Mouse (Mus musculus) layer of hippocampus, postnatal 14 days (tissue): ENCODE data around the gene Sec61a1. TPM values are rescaled to one million over a fixed set of nuclear protein-coding genes. Genes with fewer than 3 reads are reported as not detected.

Source experiments
- DNase-seq, 2 experiments: peaks; one replicate each; pipeline ENCODE4 v3.0.0; 2021 to 2022; ENCODE audit warnings: low spot score in 2 of 2, mixed read lengths in 1 of 2
- long read RNA-seq, 2 experiments: library from polyadenylated mRNA; stranded (forward); transcript quantifications; one replicate each; pipeline ENCODE4 v2.0.0; 2021
- total RNA-seq, 2 experiments: library from RNA; stranded (reverse); gene quantifications; 2 replicates each; pipeline ENCODE4 v1.2.3; 2021

The Sec61a1 gene
- total RNA-seq = 100 to 1,000 TPM; 122 to 130 TPM
- long read RNA-seq, experiment 1, transcript Sec61a1-201 (12 exons, 3,172 nt) = major isoform, 35 of 46 reads
- long read RNA-seq, experiment 1, partial matches to known transcripts = 8 of 46 reads
- long read RNA-seq, experiment 1, other reads (novel, unspliced or antisense) = 2 of 46 reads
- long read RNA-seq, experiment 2, transcript Sec61a1-201 (12 exons, 3,172 nt) = major isoform, 46 of 73 reads
- long read RNA-seq, experiment 2, partial matches to known transcripts = 7 of 73 reads
- long read RNA-seq, experiment 2, other reads (novel, unspliced or antisense) = 17 of 73 reads

GRCm38 (mm10) chr6:88518404-88519263 lies at the start of gene Sec61a1:
Sec61a1 (minus strand) TSS chr6:88518905.
- DNase-seq = peak; percentile 89 to 96

DNA sequence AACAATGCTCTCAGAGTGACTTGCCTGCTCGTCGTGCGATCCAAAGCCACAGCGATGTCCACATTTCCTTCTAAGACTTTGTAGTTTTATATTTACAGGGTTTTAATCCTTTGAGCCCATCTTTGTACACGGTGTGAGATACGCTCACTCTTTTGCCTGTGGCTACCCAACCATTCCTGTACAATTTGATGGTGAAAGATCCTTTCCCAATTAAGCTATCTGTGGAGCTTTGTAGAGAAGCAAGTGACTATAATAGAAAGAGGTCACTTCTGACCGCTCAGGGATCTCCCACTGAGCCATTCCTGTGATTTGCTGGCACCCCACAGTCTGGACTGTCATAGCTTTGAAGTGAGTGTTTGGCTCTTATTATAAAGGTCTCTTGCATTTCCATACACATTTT lies 48.0 kb upstream of the Sec61a1 start:
- no peak for DNase-seq

- DNase-seq = peak in 1 of 2 experiments; percentile 36
These were observed 46.3 kb upstream of the Sec61a1 start for GRCm38 (mm10) chr6:88565033-88565432.

- no peak for DNase-seq
These were observed 41.5 kb upstream of the Sec61a1 start for GRCm38 (mm10) chr6:88560156-88560555.

- no peak for DNase-seq
These were observed 41.0 kb upstream of the Sec61a1 start for GRCm38 (mm10) chr6:88559688-88560087.

DNA sequence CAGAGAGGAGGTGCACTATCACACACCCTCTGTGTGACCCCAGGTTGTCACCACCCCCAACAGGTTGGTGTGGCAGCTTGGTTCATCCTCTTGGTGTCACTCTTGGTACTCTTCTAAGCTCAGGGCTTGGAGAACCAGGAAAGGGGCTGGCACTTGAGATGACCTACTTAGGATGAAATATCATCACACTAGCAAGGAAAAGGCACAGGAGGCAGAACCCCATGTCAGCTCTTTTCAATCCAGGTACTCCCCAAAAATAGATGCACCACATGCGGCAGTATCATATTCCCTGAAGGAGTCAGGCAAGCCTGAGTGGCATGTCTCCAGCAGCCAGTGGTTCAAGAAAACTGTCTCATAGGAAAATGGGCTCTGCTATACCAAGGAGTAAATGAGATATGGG lies 39.4 kb upstream of the Sec61a1 start:
- DNase-seq = no peak

DNA sequence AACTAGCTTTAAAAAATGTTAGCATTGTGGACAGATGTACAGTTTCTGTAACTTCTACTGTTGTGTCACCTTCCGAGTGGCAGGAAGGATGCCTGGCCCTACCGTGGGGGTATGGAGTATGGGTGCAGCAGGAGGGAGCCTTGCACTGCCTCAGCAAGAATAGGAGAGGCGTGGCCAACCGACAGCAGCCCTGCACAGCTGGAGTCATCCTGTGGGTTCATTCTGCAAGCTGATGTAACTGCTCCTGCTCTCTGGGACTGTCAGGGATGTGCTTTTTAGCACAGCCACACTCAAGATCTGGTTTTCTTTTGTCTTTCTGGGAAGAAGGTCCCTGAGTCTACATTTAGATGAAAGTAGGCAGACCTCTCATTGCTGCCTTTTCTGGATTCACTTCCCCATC lies 38.8 kb upstream of the Sec61a1 start:
- no peak for DNase-seq

DNA sequence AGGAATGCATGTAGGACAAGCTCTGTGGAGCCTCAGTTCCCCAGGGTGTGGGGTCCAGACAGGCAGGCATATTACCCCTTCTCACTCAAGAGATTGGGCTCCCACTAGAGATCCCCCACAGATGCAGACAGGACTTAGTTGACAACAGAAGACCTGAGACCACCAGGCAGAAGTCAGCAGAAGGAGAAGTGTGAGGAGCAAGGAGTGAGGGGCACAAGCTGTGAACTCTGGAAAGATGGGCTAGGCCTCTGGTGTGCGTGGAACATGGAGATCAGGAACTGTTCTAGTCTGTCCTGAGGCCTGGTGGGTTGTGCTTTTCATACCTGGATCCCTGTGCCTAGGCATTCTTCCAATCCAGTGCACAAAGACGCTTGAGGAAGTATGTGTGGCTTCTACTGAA lies 31.2 kb upstream of the Sec61a1 start:
- no peak for DNase-seq

DNA sequence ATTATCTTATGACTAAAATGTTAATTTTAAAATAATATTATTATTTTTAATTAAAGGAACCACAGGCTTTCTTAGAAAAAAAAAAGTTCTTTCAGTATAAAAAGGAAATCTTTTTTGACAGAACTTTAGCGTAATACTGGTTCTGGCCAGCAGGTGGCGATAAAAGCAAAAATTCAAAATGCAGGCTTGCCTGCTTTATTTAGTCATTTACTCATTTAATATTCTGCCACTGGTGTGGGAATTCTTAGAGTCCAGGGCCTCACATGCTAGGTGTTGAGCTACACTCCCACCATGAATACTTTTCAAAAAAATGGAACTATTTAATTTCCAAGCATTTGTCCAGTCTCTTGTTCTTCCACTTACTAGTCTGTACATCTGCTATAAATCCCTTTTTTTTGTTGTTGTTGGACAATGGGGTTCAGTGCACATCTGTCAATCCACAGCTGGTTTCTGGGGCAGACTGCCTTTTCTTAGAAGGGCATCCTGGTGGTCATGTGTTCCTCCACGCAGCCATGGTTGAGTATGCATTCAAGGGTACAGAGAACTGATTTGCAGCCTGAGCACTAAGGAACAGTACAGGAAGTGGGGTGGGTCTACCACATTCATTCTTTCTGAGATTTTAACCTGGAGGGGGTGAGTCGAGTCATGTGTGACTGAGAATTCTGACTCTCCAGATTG lies 30.6 kb upstream of the Sec61a1 start:
- DNase-seq = peak; percentile 67 to 68

GRCm38 (mm10) chr6:88548405-88549049 lies 29.8 kb upstream of the Sec61a1 start:
- DNase-seq = no peak

GRCm38 (mm10) chr6:88545397-88545790 lies 26.7 kb upstream of the Sec61a1 start:
- DNase-seq = no peak

DNA sequence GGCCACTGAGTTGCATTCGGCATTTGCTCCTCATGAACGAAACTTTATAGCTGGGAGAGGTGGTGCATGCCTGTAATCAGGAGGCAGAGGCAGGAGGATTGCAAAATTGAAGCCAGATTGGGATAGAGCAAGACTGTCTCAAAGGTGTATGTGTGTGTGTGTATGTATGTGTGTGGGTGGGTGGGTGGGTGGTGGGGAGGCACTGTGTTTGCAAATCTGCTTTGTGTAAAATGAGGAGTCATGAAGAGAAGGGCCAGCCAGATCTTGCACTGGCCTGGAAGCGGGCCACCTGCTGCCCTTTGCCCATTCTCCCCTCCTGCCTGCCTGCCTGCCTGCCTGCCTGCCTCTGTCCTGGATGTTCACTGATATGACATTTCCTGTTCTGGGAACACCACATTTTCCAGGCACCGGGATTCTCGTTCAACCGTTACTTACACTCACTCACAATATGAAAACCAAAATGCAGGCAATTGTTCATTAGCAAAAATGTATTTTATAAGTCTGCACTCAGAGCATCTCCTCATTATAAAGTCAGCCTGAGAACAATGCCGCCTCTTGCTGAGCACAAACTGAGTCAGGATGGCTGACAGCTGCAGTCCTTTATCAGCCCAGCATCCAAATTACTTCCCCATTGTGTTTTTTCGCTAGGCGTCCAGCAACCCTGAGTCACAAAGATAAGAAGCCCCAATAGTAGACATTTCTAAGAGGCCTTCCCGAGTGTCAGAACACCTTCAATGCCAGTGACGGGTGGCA lies 26.1 kb upstream of the Sec61a1 start:
- no peak for DNase-seq

DNA sequence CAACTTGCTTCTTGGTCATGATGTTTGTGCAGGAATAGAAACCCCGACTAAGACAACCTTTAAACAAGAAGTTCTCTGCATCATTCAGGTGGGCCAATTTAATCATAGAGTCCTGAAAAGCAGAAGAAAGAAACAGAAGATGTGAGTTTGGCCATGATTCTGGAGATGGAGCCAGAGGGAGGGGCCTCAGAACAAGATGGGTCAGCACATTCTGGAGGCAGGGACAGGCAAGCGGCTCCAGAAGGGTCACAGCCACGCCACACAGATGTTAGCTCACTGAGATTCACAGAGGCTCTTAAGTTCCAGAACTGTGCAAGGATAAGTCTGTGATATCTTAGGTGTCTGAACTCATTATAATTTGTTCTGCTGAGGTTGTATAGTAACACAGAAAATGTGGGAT lies 25.5 kb upstream of the Sec61a1 start:
- DNase-seq = no peak

DNA sequence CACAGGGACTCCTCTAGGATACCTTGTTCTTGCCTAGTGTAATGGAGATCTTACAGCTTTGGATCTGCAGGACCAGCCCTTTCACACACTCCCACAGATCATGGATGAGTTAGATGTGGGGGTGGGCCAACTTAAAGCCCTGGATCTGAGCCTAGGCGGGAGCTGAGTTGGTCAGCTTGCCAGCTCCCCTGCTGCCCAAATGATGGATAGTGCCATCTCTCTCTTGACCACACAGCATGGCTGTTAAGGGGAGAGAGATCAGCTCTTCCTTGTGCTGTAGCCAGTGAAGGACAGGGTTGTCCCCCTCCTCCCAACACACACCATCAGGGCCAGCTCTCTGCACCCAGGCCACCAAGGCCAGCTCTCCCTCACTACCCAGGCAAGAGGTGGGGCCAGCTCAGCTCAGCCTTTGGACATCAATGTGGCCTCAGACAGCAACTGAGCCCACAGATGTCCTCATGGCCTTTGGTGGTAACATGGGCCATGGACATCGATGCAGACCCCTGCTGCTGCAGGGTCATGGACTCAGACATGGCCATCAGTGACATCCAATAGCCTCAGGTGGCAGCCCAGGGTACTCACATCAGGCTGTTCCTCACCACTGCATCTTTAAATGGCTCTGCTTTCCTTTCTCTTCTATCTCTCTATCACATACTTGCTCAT lies 21.5 kb upstream of the Sec61a1 start:
- DNase-seq = no peak

- no peak for DNase-seq
These were observed 11.6 kb upstream of the Sec61a1 start for GRCm38 (mm10) chr6:88530306-88530705.

DNA sequence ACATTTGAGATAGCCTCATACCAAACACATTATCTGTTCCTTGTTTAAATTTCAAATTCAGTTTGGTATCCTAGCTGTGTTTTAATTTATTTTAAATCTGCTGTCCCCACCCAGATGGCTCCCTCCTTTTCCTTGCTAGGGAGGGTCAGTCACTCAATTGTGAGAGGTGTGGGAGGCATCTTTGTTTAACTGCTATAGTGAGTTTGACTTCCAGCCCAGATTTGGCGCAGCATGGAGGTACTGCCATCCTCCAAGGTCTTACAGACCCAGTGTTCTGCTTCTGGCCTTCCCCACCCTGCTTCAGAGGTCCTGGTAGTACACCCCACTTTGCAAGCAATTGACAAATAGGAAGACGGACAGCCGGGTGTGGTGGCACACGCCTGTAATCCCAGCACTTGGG lies 5.4 kb upstream of the Sec61a1 start:
- DNase-seq = no peak

GRCm38 (mm10) chr6:88523451-88523850 lies 4.7 kb upstream of the Sec61a1 start:
- DNase-seq = no peak

GRCm38 (mm10) chr6:88523043-88523442 lies 4.3 kb upstream of the Sec61a1 start:
- DNase-seq = no peak

- DNase-seq = no peak
These were observed 3.9 kb upstream of the Sec61a1 start for GRCm38 (mm10) chr6:88522606-88523005.

GRCm38 (mm10) chr6:88521821-88522220 lies 3.1 kb upstream of the Sec61a1 start:
- no peak for DNase-seq
